Mouse (Mus musculus) cortical plate, adult 2 months (tissue): ENCODE measurements around the gene Artn.

Source experiments
- CTCF ChIP-seq: fragments of 200-500 bp; IDR thresholded peaks from 2 replicates; pipeline ENCODE4 v1.5.1; 2011; ENCODE audit warnings: mild to moderate bottlenecking, control low read depth, low read length; ENCODE audit not compliant: insufficient read depth; ENCODE audit errors: extremely low read depth
- POLR2A ChIP-seq: fragments of 200-500 bp; IDR thresholded peaks from 2 replicates; pipeline ENCODE4 v1.6.1; 2011; ENCODE audit warnings: mild to moderate bottlenecking, low read length, control low read depth; ENCODE audit not compliant: insufficient read depth; ENCODE audit errors: extremely low read depth

- TF ChIP-seq CTCF (no peak), POLR2A (no peak)
These were observed 16.1 kb downstream of the Artn start for GRCm38 (mm10) chr4:117913421-117913820.
